Mouse (Mus musculus): ENCODE data around the gene Ust.
"Not testable (repeated sequence)": the region's sequence is repeated elsewhere in the genome, so short reads cannot be mapped to it uniquely, and the experiment has no call there.

The Ust gene

GRCm38 (mm10) chr10:8518141-8519013, at the start of gene Ust:
TSS of gene Ust (minus strand) at chr10:8518825.
- peak; percentile 80 to 89 for DNase-seq

DNA sequence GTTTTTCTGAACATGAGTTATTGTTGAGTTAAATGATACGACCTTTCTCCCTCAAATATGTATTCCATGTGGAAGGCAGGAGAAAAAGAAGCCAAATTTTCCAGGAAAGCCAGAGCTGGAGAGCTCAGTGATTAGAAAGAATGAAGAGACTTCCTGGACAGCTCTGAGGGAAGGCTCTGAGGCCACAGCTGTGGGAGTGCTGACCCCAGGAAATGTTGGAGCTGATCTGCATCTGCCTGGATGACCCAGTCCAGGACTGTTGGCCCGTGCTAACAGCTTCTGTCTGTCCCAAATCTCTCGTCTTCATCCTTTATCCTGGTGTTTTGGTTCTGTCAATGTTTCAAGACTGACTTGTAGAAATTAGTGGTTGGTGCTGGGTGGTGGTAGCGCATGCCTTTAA, 42.7 kb upstream of the Ust start:
- no peak for DNase-seq

- DNase-seq: not testable (repeated sequence)
Measured at GRCm38 (mm10) chr10:8559566-8559965, 40.9 kb upstream of the Ust start.

GRCm38 (mm10) chr10:8552239-8552638, 33.6 kb upstream of the Ust start:
- DNase-seq: not testable (repeated sequence)

DNA sequence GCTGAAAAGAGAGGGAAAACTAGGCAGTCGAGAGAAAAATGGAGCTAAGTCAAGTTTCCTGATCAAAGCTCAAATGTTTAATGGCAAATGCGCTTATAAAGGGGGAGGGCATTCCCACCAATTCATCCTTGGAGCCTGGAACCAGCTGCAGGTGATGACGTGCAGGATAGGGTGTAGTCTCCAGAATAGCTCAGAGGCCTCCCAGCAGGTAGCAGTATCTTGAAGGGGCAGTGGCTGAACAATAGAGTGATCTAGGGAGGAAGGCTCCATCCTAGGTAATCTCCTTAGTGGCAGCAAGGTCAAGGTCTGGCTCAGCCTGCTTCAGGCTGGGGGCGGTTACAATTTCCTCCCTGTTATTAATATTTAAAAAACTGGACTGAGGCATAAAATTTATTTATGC, 33.0 kb upstream of the Ust start:
- not testable (repeated sequence) for DNase-seq

DNA sequence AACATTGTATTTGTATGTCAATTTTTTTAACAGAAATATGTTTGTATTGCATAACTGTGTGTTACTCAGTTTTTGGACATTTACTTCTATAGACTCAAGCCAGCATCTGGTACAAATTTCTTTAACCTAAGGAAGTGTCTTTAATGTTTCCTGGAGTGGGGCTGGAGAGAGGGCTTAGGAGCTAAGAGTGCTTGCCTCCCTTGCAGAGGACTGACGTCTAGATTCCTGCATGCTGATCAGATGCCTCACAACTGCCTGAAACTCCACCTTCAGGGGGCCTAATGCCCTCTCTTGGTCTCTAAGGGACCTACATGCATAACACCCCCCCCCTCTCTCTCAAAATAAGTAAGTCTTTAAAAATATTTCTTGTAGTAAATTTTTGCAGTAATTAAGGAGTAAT, 22.9 kb upstream of the Ust start:
- no peak for DNase-seq

DNA sequence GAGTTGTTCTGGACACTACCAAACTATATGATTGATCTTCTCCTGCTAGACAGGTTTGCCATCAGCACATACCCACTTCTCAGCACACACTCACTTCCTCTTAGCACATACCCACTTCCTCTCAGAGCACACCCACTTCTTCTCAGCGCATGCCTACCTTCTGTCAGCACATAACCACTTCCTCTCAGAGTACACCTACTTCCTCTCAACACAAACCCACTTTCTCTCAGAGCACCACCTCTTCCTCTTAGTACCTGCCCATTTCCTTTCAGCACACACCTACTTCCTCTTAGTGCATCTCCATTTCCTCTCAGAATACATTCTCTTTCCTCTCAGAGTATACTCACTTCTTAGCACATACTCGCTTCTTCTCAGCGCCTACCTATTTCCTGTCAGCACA, 16.8 kb upstream of the Ust start:
- DNase-seq: no peak

DNA sequence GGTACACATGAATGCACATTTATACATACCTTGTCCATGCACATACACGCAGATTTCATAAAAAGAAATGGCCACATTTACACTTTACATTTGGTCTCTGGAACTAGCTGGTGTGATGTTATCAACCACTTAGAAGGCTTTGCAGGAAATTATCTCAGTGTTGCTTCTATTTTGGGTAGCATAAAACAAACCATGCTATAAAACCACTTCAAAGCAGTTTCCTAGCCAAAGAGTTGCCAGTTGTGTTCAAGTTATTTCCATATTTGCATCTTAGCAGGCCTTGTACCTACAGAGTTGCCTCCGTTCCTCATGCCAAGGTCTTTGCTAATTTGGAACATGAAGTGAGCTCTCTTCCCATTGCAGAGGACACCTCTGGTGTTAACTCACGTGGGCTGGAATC, 13.0 kb upstream of the Ust start:
- no peak for DNase-seq

DNA sequence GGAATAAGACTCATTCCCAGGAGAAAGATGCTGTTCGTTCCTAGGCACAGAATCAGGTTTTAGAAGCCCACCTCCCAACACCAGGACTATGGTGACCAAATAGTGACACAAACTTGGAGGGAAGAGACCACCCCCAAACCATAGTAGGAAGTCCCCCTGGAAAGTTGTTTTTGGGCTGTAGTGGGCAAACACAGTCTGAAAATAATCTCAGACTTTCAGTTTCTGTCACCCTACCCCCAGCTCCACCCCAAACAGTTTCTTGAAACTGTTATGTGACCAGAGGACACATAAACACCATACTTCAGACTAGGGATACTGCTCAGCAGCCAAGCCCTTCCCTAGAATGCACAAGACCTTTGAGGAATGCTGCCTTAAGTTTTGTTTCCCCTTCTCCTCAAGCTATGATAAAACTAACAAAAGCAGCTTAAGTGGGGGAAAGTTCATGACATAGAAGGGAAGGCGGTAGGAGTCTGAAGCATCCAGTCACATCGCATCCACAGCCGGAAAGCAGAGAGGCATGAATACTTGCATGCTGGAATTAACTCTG, 12.0 kb upstream of the Ust start:
- no peak for DNase-seq

- peak in 1 of 2 experiments; percentile 9 for DNase-seq
Measured at GRCm38 (mm10) chr10:8529173-8529572, 10.5 kb upstream of the Ust start.

DNA sequence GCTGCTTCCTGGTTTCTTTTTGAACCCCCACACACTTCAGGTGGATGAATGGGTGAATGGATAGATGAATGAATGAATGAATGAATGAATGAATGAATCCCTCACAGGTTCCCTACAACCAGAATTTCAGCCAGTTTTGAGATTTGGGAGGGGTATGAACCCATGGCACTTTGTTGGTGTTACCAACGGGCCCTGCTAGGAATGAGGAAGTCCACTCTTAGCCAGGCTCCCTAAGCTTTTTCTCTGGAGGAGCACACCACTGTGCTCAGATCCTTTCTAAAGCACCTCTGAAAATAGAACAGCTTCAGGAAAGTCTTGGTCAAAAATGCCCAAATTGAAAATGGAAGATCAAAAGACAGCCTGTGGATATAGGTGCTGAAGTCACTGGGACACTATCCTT, 6.7 kb upstream of the Ust start:
- no peak for DNase-seq

GRCm38 (mm10) chr10:8521536-8521935, 2.9 kb upstream of the Ust start:
- DNase-seq: peak in 1 of 2 experiments; percentile 36

DNA sequence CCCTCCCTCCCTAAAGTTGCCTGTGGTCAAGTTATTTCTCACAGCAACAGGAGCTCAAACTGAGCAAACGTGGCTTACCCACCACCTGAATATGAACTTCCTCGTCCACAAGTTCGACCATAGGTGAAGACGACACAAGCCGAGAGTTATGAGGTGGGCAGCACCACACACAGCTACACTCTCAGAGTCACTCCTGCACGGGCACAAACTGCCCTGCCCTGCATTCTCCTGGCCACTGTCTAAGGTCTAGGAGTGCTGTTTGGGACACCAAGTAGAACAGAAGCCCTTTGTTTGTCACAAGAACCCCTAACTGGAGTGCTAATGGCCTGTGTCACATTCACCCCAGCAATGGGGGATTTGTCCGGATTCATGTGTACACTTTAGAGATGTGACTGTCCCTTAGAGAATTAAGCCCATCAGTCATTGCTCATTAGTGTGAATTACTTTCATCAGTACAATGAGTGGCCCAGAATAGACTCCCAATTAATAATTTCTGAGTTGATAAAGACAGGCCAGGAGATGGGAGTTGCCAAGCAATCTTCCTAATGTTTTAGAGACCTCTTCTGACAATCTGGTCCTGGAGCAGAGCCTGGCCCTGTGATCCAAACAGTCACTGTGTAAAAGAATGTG, 2.3 kb upstream of the Ust start:
- peak in 1 of 2 experiments; percentile 9 for DNase-seq

DNA sequence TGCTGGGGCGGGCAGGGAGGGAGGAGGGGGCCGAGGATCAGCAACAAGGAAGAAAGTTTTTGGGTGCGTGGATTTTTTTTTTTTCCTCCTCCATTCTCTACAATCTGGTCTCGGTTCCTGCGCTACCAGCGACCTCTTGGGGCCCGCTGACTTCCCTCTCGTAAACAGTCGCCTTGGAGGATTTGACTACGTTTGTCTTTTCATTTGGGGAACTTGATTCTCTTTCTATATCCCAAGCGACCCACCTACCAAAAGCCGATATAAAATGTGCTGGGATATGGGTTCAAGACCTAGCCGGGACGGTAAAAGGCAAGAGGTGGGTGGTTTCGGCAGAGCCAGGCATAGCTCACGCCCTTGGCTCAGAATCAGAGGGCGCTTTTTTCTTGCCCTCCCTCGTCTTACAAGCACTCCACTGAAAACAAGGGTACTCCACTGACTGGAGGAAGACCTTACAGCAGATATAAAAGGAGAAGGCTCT, 428 bp upstream of the Ust start:
- DNase-seq: no peak

DNA sequence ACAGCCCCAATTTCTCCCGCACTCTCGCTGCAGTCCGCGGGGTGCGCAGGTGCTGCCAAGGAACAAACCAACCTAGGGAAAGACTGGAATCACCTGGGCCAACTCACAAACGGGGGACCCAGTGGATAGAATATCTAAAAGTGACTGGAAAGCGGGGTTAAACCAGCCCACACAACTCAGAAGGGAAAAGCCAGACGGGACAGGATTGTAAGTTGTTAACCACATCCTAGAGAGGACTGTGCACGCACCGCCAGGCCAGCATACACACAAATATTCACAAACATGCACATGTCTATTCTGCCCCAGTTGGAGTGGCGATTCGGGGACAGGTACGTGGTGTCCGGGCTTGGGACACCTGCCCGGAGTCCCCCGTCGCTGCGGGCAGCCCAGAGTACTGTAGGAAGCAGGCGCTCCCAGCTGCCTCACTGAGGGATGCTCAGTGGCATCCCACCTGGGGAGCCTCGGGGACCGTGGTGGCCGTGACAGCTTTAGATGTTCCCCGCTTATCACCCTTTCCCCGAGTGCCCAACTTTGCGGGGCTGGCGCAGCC, 959 bp downstream of the Ust start:
- DNase-seq: peak; percentile 76 to 79

GRCm38 (mm10) chr10:8516916-8517524, 1.6 kb downstream of the Ust start:
- DNase-seq: peak; percentile 81 to 91

DNA sequence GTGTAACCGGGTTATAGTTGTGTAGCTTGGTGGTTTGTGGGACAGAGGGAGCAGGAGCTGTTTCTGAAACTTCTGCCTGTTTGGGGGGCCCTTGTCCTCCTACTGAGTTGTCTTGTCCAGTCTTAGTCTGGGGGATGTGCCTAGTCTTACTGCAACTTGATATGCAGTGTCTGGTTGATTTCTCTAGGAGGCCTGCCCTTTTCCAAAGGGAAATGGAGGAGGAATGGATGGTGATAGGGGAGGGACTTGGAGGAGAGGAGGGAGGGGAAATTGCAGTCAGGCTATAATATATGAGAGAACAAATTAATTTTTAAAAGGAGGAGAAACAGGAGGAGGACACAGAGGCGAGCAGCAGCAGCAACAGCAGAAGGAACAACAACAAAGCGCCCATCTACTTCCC, 4.9 kb downstream of the Ust start:
- no peak for DNase-seq

DNA sequence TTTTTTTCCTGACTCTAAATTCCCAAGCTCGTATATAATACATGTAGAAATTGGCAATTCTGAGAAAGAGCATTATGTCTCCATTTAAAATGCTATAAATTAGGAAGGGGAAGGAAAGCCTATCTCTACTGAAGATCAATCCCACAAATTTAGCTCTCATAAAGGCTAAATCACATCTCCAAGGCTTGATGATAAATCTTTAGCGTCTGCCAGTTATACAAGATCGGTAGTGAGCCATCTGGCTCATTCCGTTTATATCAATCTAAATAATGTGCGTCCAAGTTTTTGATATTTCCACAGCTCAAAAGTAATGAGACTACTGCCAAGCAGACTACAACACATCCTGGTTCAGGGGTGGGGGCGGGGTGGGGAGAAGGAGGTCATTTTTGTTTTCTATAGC, 6.4 kb downstream of the Ust start:
- no peak for DNase-seq

DNA sequence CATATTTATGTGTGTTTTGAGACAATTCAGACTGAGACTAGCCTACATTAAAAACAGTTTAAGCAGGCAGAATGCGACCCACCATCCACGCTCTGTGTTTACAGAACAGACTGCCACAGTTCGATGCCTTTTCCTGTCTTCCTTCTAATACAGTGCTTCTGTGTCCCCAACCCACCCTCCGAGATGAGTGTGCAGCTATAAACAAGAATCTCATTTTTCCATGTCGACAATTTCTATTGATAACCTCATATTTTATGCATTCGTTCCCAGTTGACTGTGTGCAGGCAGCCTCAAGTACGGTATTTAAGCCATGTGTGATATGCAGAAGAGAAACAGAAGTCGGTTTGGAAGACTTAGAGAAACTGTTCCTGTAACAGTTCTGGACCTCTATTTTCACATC, 6.9 kb downstream of the Ust start:
- DNase-seq: peak in 1 of 2 experiments; percentile 13

DNA sequence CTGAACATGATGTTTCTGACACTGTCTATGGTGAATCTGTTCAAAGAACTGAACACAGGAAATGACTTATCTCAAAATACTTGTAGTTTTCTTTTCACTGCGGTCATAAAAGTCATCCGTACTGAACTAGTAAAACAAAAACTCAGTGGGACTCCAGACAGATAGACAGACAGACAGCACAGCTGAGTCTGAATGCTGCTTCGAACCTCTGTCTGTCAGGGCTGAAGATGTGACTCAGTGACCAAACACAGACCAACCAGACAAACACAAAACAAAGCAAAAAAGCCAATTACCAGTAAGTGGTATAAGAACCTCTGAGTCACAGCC, 12.4 kb downstream of the Ust start:
- DNase-seq: no peak

- DNase-seq: no peak
Measured at GRCm38 (mm10) chr10:8505346-8506246, 13.0 kb downstream of the Ust start.

DNA sequence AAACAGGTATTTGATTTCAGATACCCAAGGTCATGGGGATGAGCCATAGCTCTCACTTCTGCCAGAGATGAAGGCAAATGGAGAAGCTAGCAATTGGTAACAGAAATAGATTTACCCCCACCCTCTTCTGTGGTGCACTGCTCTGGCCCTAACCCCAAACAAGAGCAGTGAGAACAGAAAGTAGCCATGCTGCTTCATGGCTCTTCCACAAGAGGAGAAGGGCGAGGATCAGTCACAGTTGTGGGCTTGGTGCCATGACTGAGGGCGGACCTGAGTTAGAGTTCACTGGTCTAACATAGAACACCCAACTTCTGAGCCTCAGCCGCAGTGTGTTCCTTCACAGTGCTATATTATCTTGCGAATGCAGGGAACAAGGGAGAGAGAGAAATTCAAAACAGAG, 13.8 kb downstream of the Ust start:
- no peak for DNase-seq
